Mouse (Mus musculus): ENCODE measurements around the gene Pde5a.

Pde5a gene

GRCm38 (mm10) chr3:122848410-122849034 lies 119.8 kb downstream of the Pde5a start:
- no peak for DNase-seq (ENCODE audit: low spot score in 2 of 2)

DNA sequence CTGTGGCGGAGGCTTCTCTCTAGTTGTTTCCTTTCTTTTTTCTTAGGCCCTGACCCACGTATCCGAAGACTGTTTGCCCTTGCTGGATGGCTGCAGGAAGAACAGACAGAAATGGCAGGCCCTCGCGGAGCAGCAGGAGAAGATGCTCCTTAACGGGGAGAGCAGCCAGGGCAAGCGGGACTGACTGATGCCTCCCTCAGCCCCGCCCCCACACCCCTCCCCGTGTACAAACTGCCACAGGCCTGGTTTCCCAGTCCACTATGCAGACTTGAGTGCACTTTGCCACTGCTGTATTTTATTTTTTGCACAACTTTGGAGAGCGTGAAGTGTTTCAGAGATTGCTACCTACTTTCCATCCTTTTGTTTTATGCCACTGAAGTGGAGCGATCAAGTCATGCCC lies 126.4 kb downstream of the Pde5a start:
- DNase-seq (ENCODE audit: low spot score in 2 of 2) = no peak

DNA sequence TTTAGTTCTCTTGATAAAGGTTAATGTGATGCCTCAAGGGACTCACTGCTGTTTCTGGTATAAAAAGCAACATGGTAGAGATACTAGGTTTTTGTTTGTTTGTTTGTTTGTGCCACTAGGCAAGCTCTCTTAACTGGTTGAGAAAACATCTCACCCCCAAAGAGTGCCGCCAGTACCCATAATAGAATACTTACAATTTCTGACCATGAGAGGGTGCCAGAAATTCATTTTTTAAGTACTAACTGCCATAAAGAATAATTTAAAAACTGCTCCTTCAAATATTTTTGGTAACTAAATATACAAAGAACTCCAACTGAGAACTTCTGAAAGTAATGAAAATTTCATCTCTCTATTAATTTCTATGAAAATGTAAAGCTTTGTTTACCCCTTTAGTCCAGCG lies 131.1 kb downstream of the Pde5a start:
- no peak for DNase-seq (ENCODE audit: low spot score in 2 of 2)

GRCm38 (mm10) chr3:122860573-122861498 lies 132.1 kb downstream of the Pde5a start:
- no peak for DNase-seq (ENCODE audit: low spot score in 2 of 2)

DNA sequence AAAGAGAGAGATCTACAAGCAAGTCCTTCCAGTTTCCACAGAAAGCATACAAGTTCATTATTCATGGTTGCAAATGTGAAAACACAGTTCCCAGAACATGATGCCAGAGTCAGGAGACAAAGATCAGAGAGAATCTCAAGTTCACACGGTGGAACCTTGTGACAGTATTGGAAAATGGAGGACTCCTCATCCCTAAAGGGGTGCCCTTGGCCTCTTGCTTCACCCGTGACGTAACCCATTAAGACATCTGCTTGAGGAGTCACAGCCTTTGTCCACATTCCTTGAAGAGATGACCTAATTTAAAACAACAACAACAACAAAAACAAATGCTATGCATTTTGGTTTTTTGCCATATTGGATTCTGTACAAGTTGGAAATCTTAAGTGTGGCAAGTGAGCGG lies 136.3 kb downstream of the Pde5a start:
- DNase-seq (ENCODE audit: low spot score in 2 of 2) = no peak

DNA sequence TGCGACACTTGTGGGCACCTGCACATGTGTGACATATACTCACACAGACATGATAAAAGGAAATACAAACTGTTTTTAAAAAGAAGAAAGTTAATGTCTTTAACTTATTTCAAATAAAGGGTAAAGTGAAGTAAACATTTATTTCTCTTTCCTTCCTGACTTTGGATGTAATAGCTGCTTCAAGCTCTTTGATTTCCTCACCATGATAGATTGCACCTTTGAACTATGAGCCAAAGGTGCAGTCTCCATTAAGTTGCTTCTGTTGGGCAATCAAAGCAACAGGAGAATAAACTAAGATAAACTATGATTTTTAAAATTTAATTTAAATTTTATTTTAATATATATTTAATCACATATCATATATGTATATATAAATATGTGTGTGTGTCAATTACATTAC lies 139.5 kb downstream of the Pde5a start:
- no peak for DNase-seq (ENCODE audit: low spot score in 2 of 2)

GRCm38 (mm10) chr3:122871596-122871995 lies 142.8 kb downstream of the Pde5a start:
- DNase-seq (ENCODE audit: low spot score in 2 of 2) = no peak

DNA sequence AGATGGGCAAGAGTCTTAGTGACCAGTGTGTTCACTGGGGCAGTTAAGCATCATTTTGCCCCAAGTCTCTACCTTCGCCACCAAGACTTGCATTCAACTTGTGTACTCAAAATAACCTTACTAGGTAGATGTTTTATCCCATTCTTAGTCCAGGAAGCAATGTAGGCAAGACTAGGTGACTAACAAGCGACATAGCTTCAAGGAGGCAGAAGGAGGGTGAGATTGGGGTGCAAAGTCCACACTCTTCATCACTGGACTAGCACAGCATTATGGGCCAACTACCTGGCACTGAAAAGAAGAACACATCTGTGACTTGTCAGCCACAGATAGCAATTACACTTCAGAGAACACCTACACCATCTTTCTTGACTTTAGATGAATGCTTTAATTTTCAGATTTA lies 148.1 kb downstream of the Pde5a start:
- no peak for DNase-seq (ENCODE audit: low spot score in 2 of 2)

DNA sequence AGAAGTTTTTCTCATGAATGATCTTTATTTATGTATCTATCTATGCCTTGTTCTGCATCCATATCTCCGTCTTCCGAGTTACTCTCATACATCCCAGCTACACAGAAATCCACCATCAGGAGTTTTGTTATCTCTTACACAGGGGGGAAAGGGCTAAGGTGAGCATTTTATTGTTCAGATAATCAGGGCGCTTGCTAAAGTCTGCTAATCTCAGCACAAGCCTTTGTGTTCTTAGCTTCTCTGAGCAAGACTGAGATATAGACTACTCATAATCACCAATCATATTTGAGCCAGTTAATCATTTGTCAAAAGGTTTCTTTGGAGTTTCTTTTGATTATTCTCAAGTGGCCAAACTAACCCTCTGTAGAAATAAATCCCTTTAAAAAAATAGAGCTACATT lies 148.8 kb downstream of the Pde5a start:
- DNase-seq (ENCODE audit: low spot score in 2 of 2) = no peak

GRCm38 (mm10) chr3:122878705-122879315 lies 150.1 kb downstream of the Pde5a start:
- no peak for DNase-seq (ENCODE audit: low spot score in 2 of 2)

GRCm38 (mm10) chr3:122887505-122888301 lies 159.0 kb downstream of the Pde5a start:
- DNase-seq (ENCODE audit: low spot score in 2 of 2) = no peak

GRCm38 (mm10) chr3:122888371-122888819 lies 159.6 kb downstream of the Pde5a start:
- no peak for DNase-seq (ENCODE audit: low spot score in 2 of 2)

- no peak for DNase-seq (ENCODE audit: low spot score in 2 of 2)
Observed at GRCm38 (mm10) chr3:122894772-122895171, 166.0 kb downstream of the Pde5a start, which contains the start of gene Fabp2. Gene Fabp2, plus strand, starts transcription at chr3:122895072.

DNA sequence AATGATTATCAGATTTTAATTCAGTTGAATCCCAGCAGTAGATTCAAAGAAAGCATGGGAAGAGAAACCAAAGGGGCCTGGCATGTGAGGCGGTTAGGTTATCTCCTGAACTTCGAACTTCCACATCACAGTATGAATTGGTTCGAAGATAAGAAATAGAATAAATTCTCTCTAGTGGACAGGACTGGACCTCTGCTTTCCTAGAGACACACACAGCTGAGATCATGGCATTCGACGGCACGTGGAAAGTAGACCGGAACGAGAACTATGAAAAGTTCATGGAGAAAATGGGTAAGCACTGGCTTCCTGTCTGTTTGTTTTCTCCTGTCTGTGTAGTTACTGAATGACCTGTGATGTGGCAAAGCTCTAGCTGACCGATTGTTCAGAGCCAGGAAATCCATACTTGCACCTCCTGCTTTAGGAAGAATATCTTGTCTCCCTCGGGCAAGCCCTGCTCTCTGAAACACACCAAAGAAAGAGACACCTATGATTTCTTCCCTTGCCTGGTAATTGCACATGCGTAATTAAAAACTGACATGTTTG lies 166.5 kb downstream of the Pde5a start:
- no peak for DNase-seq (ENCODE audit: low spot score in 2 of 2)

GRCm38 (mm10) chr3:122898254-122898653 lies 169.5 kb downstream of the Pde5a start:
- no peak for DNase-seq (ENCODE audit: low spot score in 2 of 2)

GRCm38 (mm10) chr3:122903746-122904433 lies 175.1 kb downstream of the Pde5a start:
- DNase-seq (ENCODE audit: low spot score in 2 of 2) = peak; percentile 42 to 46

DNA sequence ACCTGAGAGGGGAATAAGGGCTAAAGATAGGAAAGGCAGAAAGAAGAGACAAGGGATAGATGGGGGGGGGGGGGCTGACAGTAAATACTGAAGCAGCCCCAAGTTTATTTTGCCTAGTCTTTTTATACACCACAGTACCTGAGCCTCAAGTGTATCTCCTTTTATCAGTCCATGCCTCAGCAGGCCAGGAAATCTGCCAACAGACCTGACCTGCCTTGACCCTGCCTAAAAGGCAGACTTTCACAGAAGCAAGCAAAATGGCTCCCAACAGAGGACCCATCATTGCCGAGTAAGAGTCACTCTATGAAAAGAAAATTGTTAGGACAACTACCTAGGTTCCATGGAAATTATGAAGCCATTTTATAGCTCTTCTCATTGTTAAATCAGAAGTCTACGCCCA lies 179.1 kb downstream of the Pde5a start:
- no peak for DNase-seq (ENCODE audit: low spot score in 2 of 2)
